Mouse (Mus musculus): Measurements from ENCODE around the gene Chchd5. TPM values are rescaled to one million over a fixed set of nuclear protein-coding genes. Genes with fewer than 3 reads are reported as not detected.

The Chchd5 gene
- polyA plus RNA-seq, 1 experiment from 2014 or later: 13.0 TPM

GRCm38 (mm10) chr2:129139906-129140305 is 10.4 kb downstream of the Chchd5 start:
- no peak for ATAC-seq
- no peak overlapping the region for H3K4me3 ChIP-seq (ENCODE audit: low read depth, low read length)
- 85% methylated on average over 10 of the region's 10 CpGs for WGBS (ENCODE audit: insufficient replicate concordance)

GRCm38 (mm10) chr2:129148836-129149235 is 19.3 kb downstream of the Chchd5 start:
- WGBS (ENCODE audit: insufficient replicate concordance): 64% methylated on average over 2 of the region's 2 CpGs
- Histone ChIP-seq H3K36me3 (replicated peaks; ENCODE audit: insufficient read depth, low read length) (no peaks in the 10 kb centered on the region), H3K9me3 (ENCODE audit: low read length) (peaks cover 2% of the 10 kb centered on the region; the same call in 1 of the 2 replicates), H3K4me3 (ENCODE audit: low read depth, low read length) (no peak overlapping the region), H3K27me3 (ENCODE audit: insufficient read depth, low read length) (no peaks in the 10 kb centered on the region), H3K4me1 (ENCODE audit: insufficient read depth) (no peaks in the 10 kb centered on the region), H3K9ac (replicated peaks) (no peak overlapping the region), H3K4me2 (ENCODE audit: low read depth, low read length) (no peak overlapping the region), H3K27ac (ENCODE audit: low read depth) (no peak overlapping the region)
- TF ChIP-seq EP300 (IDR thresholded peaks at IDR 0.05; ENCODE audit: low read depth): no peak
- ATAC-seq (no peak), DNase-seq (no peak)

More at GRCm38 (mm10) chr2:129139906-129140305, 10.4 kb downstream of the Chchd5 start:
- no peak overlapping the region for H3K4me2 ChIP-seq (ENCODE audit: low read depth, low read length)
- DNase-seq: no peak
- TF ChIP-seq CTCF (IDR thresholded peaks at IDR 0.05; ENCODE audit: low read depth): no peak
- TF ChIP-seq EP300 (IDR thresholded peaks at IDR 0.05; ENCODE audit: low read depth): no peak
- no peaks in the 10 kb centered on the region for H3K27me3 ChIP-seq (ENCODE audit: insufficient read depth, low read length)
- H3K36me3 ChIP-seq (replicated peaks; ENCODE audit: insufficient read depth, low read length): no peaks in the 10 kb centered on the region
- H3K9ac ChIP-seq (replicated peaks): no peak overlapping the region
- no peak overlapping the region for H3K27ac ChIP-seq (ENCODE audit: low read depth)
- H3K9me3 ChIP-seq (ENCODE audit: low read length): no peaks in the 10 kb centered on the region
- H3K4me1 ChIP-seq (ENCODE audit: insufficient read depth): no peaks in the 10 kb centered on the region

GRCm38 (mm10) chr2:129150386-129150785 is 20.9 kb downstream of the Chchd5 start:
- WGBS (ENCODE audit: insufficient replicate concordance): 80% methylated on average over 5 of the region's 5 CpGs
- ATAC-seq (no peak), DNase-seq (no peak)
- Histone ChIP-seq H3K27me3 (ENCODE audit: insufficient read depth, low read length) (no peaks in the 10 kb centered on the region), H3K27ac (ENCODE audit: low read depth) (no peak overlapping the region), H3K4me2 (ENCODE audit: low read depth, low read length) (no peak overlapping the region), H3K9me3 (ENCODE audit: low read length) (peaks cover 2% of the 10 kb centered on the region; the same call in 1 of the 2 replicates), H3K4me1 (ENCODE audit: insufficient read depth) (no peaks in the 10 kb centered on the region), H3K4me3 (ENCODE audit: low read depth, low read length) (no peak overlapping the region), H3K36me3 (replicated peaks; ENCODE audit: insufficient read depth, low read length) (no peaks in the 10 kb centered on the region), H3K9ac (replicated peaks) (no peak overlapping the region)
- no peak for TF ChIP-seq CTCF (IDR thresholded peaks at IDR 0.05; ENCODE audit: low read depth)

- ATAC-seq (no peak), DNase-seq (no peak)
- peaks cover 2% of the 10 kb centered on the region; the same call in 1 of the 2 replicates for H3K9me3 ChIP-seq (ENCODE audit: low read length)
- TF ChIP-seq CTCF (IDR thresholded peaks at IDR 0.05; ENCODE audit: low read depth) (no peak), EP300 (IDR thresholded peaks at IDR 0.05; ENCODE audit: low read depth) (no peak)
- no peaks in the 10 kb centered on the region for H3K27me3 ChIP-seq (ENCODE audit: insufficient read depth, low read length)
- H3K9ac ChIP-seq (replicated peaks): no peak overlapping the region
- H3K4me1 ChIP-seq (ENCODE audit: insufficient read depth): no peaks in the 10 kb centered on the region
- no peaks in the 10 kb centered on the region for H3K36me3 ChIP-seq (replicated peaks; ENCODE audit: insufficient read depth, low read length)
- no peak overlapping the region for H3K4me3 ChIP-seq (ENCODE audit: low read depth, low read length)
- H3K4me2 ChIP-seq (ENCODE audit: low read depth, low read length): no peak overlapping the region
- H3K27ac ChIP-seq (ENCODE audit: low read depth): no peak overlapping the region
- 63% methylated on average over 9 of the region's 9 CpGs for WGBS (ENCODE audit: insufficient replicate concordance)
Measured at GRCm38 (mm10) chr2:129151111-129151510, 21.6 kb downstream of the Chchd5 start.

DNA sequence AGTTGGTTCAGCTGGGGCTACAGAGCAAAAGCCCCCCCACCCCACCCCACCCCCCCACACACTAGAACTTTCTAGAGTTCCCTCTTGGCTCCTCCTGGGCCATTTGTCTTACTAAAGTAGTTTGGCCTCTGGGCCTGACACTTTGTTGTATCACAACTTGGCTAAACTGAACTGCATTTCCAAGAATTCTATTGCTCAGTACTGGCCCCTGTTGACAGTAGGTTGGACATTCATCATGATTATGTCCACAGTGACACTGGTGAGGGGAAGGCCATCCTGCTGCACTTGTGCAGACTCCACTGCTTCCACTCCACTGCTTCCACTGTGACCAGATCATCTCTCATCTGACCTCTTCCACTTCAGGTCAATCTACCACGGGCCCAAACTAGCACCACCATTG is 23.3 kb downstream of the Chchd5 start:
- Histone ChIP-seq H3K4me2 (ENCODE audit: low read depth, low read length) (no peak overlapping the region), H3K36me3 (replicated peaks; ENCODE audit: insufficient read depth, low read length) (no peaks in the 10 kb centered on the region), H3K27ac (ENCODE audit: low read depth) (no peak overlapping the region), H3K4me1 (ENCODE audit: insufficient read depth) (no peaks in the 10 kb centered on the region), H3K4me3 (ENCODE audit: low read depth, low read length) (no peak overlapping the region), H3K9me3 (ENCODE audit: low read length) (peaks cover under 1% of the 10 kb centered on the region; the same call in 1 of the 2 replicates), H3K27me3 (ENCODE audit: insufficient read depth, low read length) (no peaks in the 10 kb centered on the region), H3K9ac (replicated peaks) (no peak overlapping the region)
- DNase-seq (no peak), ATAC-seq (no peak)
- WGBS (ENCODE audit: insufficient replicate concordance): 55% methylated on average over 1 of the region's 1 CpGs
- TF ChIP-seq EP300 (IDR thresholded peaks at IDR 0.05; ENCODE audit: low read depth) (no peak), CTCF (IDR thresholded peaks at IDR 0.05; ENCODE audit: low read depth) (peak; percentile 34)

DNA sequence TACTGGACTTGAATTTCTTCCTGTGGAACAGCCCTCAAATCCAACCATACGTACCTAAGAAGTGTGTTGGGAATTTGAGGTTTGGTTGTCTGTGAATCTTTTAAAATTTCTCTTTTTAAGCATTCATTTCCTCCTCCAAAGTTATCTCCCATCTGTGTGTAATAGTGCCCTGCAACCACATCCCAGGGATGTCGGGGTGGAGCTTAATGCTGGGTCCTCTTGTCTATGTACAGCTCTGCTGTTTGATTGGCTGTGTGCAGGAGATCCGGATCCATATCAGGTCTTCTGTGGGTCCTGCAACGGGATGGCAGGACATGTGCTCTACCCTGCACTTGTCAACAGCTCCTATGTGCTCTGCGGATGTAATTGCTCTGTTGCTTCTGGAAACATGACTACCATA is 35.3 kb downstream of the Chchd5 start:
- H3K4me2 ChIP-seq (ENCODE audit: low read depth, low read length): no peak overlapping the region
- H3K36me3 ChIP-seq (replicated peaks; ENCODE audit: insufficient read depth, low read length): no peaks in the 10 kb centered on the region
- ATAC-seq (no peak), DNase-seq (no peak)
- H3K9ac ChIP-seq (replicated peaks): no peak overlapping the region
- H3K4me3 ChIP-seq (ENCODE audit: low read depth, low read length): no peak overlapping the region
- H3K27me3 ChIP-seq (ENCODE audit: insufficient read depth, low read length): no peaks in the 10 kb centered on the region
- TF ChIP-seq CTCF (IDR thresholded peaks at IDR 0.05; ENCODE audit: low read depth): no peak
- TF ChIP-seq EP300 (IDR thresholded peaks at IDR 0.05; ENCODE audit: low read depth): no peak
- WGBS (ENCODE audit: insufficient replicate concordance): 48% methylated on average over 5 of the region's 5 CpGs
- H3K9me3 ChIP-seq (ENCODE audit: low read length): no peaks in the 10 kb centered on the region
- H3K27ac ChIP-seq (ENCODE audit: low read depth): no peak overlapping the region
- H3K4me1 ChIP-seq (ENCODE audit: insufficient read depth): no peaks in the 10 kb centered on the region

Measured in liver, postnatal 0 days (tissue).